Mouse (Mus musculus) myocyte (in vitro differentiated cells): ENCODE results near the gene Akr1c18. TPM values are rescaled to one million over a fixed set of nuclear protein-coding genes. Genes with fewer than 3 reads are reported as not detected.
"Not testable (repeated sequence)": the region's sequence is repeated elsewhere in the genome, so short reads cannot be mapped to it uniquely, and the experiment has no call there.

Experiments
- H3K27me3 ChIP-seq: one replicate; pipeline ENCODE4 v1.6.1; 2011; ENCODE audit not compliant: control insufficient read depth, insufficient read depth, insufficient read length
- H3K36me3 ChIP-seq: one replicate; pipeline ENCODE4 v1.6.1; 2011; ENCODE audit not compliant: control insufficient read depth, insufficient read depth
- H3K4me2 ChIP-seq: one replicate; pipeline ENCODE4 v1.6.1; 2011; ENCODE audit warnings: low read depth, control low read depth
- H3K4me3 ChIP-seq: one replicate; pipeline ENCODE4 v1.5.1; 2011; ENCODE audit warnings: mild to moderate bottlenecking, control low read depth, moderate library complexity
- H3K79me2 ChIP-seq: one replicate; pipeline ENCODE4 v1.6.1; 2011; ENCODE audit not compliant: control insufficient read depth, insufficient read depth
- H3ac ChIP-seq: one replicate; pipeline ENCODE4 v1.6.1; 2011; ENCODE audit not compliant: control insufficient read depth, insufficient read length
- CEBPB ChIP-seq: IDR thresholded peaks from 2 replicates; pipeline ENCODE4 v1.6.1; 2011; ENCODE audit warnings: mild to moderate bottlenecking, moderate library complexity; ENCODE audit not compliant: poor library complexity, insufficient read depth, severe bottlenecking
- E2F4 ChIP-seq: IDR thresholded peaks from one replicate; pipeline ENCODE4 v1.6.1; 2011; ENCODE audit warnings: mild to moderate bottlenecking, control low read depth, moderate library complexity; ENCODE audit not compliant: insufficient read depth
- MAX ChIP-seq: IDR thresholded peaks from one replicate; pipeline ENCODE4 v1.6.1; 2011; ENCODE audit warnings: low read depth, mild to moderate bottlenecking, control low read depth
- MYOD1 ChIP-seq, 3 experiments: IDR thresholded peaks; one replicate each; pipeline ENCODE4 v1.6.1; 2011; ENCODE audit warnings: control low read depth in 2 of 3, low read depth in 2 of 3, mild to moderate bottlenecking in 2 of 3, moderate library complexity in 1 of 3; ENCODE audit not compliant: insufficient read length in 2 of 3, control insufficient read depth in 1 of 3
- MYOG ChIP-seq, 3 experiments: IDR thresholded peaks; one replicate each; pipeline ENCODE4 v1.6.1; 2011; ENCODE audit warnings: control low read depth in 2 of 3, low read depth in 2 of 3, mild to moderate bottlenecking in 2 of 3; ENCODE audit not compliant: insufficient read length in 2 of 3, control insufficient read depth in 1 of 3, insufficient read depth in 1 of 3
- POLR2A ChIP-seq: IDR thresholded peaks from one replicate; pipeline ENCODE4 v1.6.1; 2011; ENCODE audit warnings: low read depth, mild to moderate bottlenecking, control low read depth, moderate library complexity; ENCODE audit not compliant: insufficient read length
- POLR2AphosphoS2 ChIP-seq: IDR thresholded peaks from one replicate; pipeline ENCODE4 v1.6.1; 2011; ENCODE audit warnings: low read depth, control low read depth; ENCODE audit not compliant: insufficient read length
- REST ChIP-seq: IDR thresholded peaks from one replicate; pipeline ENCODE4 v1.6.1; 2011; ENCODE audit warnings: mild to moderate bottlenecking, control low read depth, moderate library complexity; ENCODE audit not compliant: insufficient read depth, insufficient read length
- SRF ChIP-seq: IDR thresholded peaks from one replicate; pipeline ENCODE4 v1.6.1; 2011; ENCODE audit warnings: low read depth; ENCODE audit not compliant: control insufficient read depth, insufficient read length
- TCF12 ChIP-seq: IDR thresholded peaks from one replicate; pipeline ENCODE4 v1.6.1; 2011; ENCODE audit warnings: mild to moderate bottlenecking, control low read depth; ENCODE audit not compliant: poor library complexity, insufficient read depth, severe bottlenecking
- TCF3 ChIP-seq: IDR thresholded peaks from one replicate; pipeline ENCODE4 v1.6.1; 2011; ENCODE audit warnings: low read depth, control low read depth; ENCODE audit not compliant: insufficient read length
- USF1 ChIP-seq: IDR thresholded peaks from one replicate; pipeline ENCODE4 v1.6.1; 2011; ENCODE audit warnings: low read depth, mild to moderate bottlenecking, control low read depth, moderate library complexity
- polyA plus RNA-seq: library from polyadenylated mRNA; unstranded; fragments of >200 nt; fragmentation: generic; extraction: Trizol; gene quantifications from one replicate; pipeline ENCODE4 v1.2.1, GENCODE M21; 2012; ENCODE audit warnings: missing spikeins

Akr1c18 gene
- polyA plus RNA-seq, 1 experiment = not detected

- Histone ChIP-seq H3ac (no peak overlapping the region), H3K79me2 (no peaks in the 10 kb centered on the region), H3K27me3 (no peaks in the 10 kb centered on the region), H3K4me3 (no peak overlapping the region), H3K36me3 (no peaks in the 10 kb centered on the region), H3K4me2 (no peak overlapping the region)
- TF ChIP-seq MAX = no peak
- no peak for TF ChIP-seq TCF12
- no peak for TF ChIP-seq E2F4
- no peak for TF ChIP-seq MYOG (IDR thresholded peaks at IDR 0.05; ENCODE audit: control insufficient read depth in 1 of 3, insufficient read depth in 1 of 3, insufficient read length in 2 of 3, low read depth in 2 of 3)
- TF ChIP-seq CEBPB = no peak
- TF ChIP-seq REST = no peak
- no peak for TF ChIP-seq POLR2A
- TF ChIP-seq MYOD1 (IDR thresholded peaks at IDR 0.05; ENCODE audit: control insufficient read depth in 1 of 3, insufficient read length in 2 of 3, low read depth in 2 of 3) = no peak
- TF ChIP-seq POLR2AphosphoS2 = no peak
- TF ChIP-seq USF1 = no peak
- TF ChIP-seq TCF3 = no peak
- no peak for TF ChIP-seq SRF
Observed at GRCm38 (mm10) chr13:4144261-4144660, 6.2 kb downstream of the Akr1c18 start.

GRCm38 (mm10) chr13:4133070-4133469, 17.4 kb downstream of the Akr1c18 start:
- Histone ChIP-seq H3K27me3 (no peaks in the 10 kb centered on the region), H3K4me2 (no peak overlapping the region), H3K79me2 (no peaks in the 10 kb centered on the region), H3K36me3 (no peaks in the 10 kb centered on the region), H3ac (no peak overlapping the region), H3K4me3 (no peak overlapping the region)
- TF ChIP-seq POLR2AphosphoS2 = no peak
- TF ChIP-seq E2F4 = no peak
- no peak for TF ChIP-seq MYOD1 (IDR thresholded peaks at IDR 0.05; ENCODE audit: control insufficient read depth in 1 of 3, insufficient read length in 2 of 3, low read depth in 2 of 3)
- no peak for TF ChIP-seq TCF12
- no peak for TF ChIP-seq MYOG (IDR thresholded peaks at IDR 0.05; ENCODE audit: control insufficient read depth in 1 of 3, insufficient read depth in 1 of 3, insufficient read length in 2 of 3, low read depth in 2 of 3)
- no peak for TF ChIP-seq POLR2A
- no peak for TF ChIP-seq TCF3
- TF ChIP-seq USF1 = no peak
- TF ChIP-seq REST = no peak
- no peak for TF ChIP-seq CEBPB
- TF ChIP-seq SRF = no peak
- TF ChIP-seq MAX = no peak

- Histone ChIP-seq H3K27me3 (no peaks in the 10 kb centered on the region), H3K79me2 (no peaks in the 10 kb centered on the region), H3K36me3 (no peaks in the 10 kb centered on the region), H3ac (no peak overlapping the region), H3K4me3 (no peak overlapping the region), H3K4me2 (no peak overlapping the region)
- TF ChIP-seq USF1 (no peak), MAX (no peak), POLR2A (no peak), MYOG (IDR thresholded peaks at IDR 0.05; ENCODE audit: control insufficient read depth in 1 of 3, insufficient read depth in 1 of 3, insufficient read length in 2 of 3, low read depth in 2 of 3) (no peak), CEBPB (no peak), SRF (no peak), TCF3 (no peak), MYOD1 (IDR thresholded peaks at IDR 0.05; ENCODE audit: control insufficient read depth in 1 of 3, insufficient read length in 2 of 3, low read depth in 2 of 3) (no peak), REST (no peak), E2F4 (no peak), TCF12 (no peak), POLR2AphosphoS2 (no peak)
Observed at GRCm38 (mm10) chr13:4131721-4132120, 18.7 kb downstream of the Akr1c18 start.

GRCm38 (mm10) chr13:4131317-4131716, 19.1 kb downstream of the Akr1c18 start:
- H3K4me3 ChIP-seq = no peak overlapping the region
- TF ChIP-seq USF1 (no peak), SRF (no peak), MAX (no peak), TCF12 (no peak), REST (no peak), MYOG (IDR thresholded peaks at IDR 0.05; ENCODE audit: control insufficient read depth in 1 of 3, insufficient read depth in 1 of 3, insufficient read length in 2 of 3, low read depth in 2 of 3) (no peak), TCF3 (no peak)
- no peak overlapping the region for H3ac ChIP-seq
- H3K4me2 ChIP-seq = no peak overlapping the region
- H3K36me3 ChIP-seq = no peaks in the 10 kb centered on the region
- no peaks in the 10 kb centered on the region for H3K79me2 ChIP-seq
- no peaks in the 10 kb centered on the region for H3K27me3 ChIP-seq

GRCm38 (mm10) chr13:4129100-4129499, 21.4 kb downstream of the Akr1c18 start:
- Histone ChIP-seq H3K4me2 (no peak overlapping the region), H3K4me3 (no peak overlapping the region), H3K27me3 (no peaks in the 10 kb centered on the region), H3K36me3 (no peaks in the 10 kb centered on the region), H3K79me2 (no peaks in the 10 kb centered on the region), H3ac (no peak overlapping the region)
- TF ChIP-seq MYOG (IDR thresholded peaks at IDR 0.05; ENCODE audit: control insufficient read depth in 1 of 3, insufficient read depth in 1 of 3, insufficient read length in 2 of 3, low read depth in 2 of 3) = no peak
- TF ChIP-seq POLR2AphosphoS2 = no peak

- not testable (repeated sequence) for H3K79me2 ChIP-seq, H3ac ChIP-seq, H3K4me3 ChIP-seq, H3K4me2 ChIP-seq, H3K36me3 ChIP-seq, H3K27me3 ChIP-seq
Observed at GRCm38 (mm10) chr13:4125846-4126245, 24.6 kb downstream of the Akr1c18 start.

- H3ac ChIP-seq, H3K27me3 ChIP-seq, H3K79me2 ChIP-seq, H3K36me3 ChIP-seq, H3K4me3 ChIP-seq, H3K4me2 ChIP-seq: not testable (repeated sequence)
Observed at GRCm38 (mm10) chr13:4124471-4124870, 26.0 kb downstream of the Akr1c18 start.
